Mouse (Mus musculus) stomach, postnatal 0 days (tissue): ENCODE results near the gene Ncmap. TPM values are rescaled to one million over a fixed set of nuclear protein-coding genes. Genes with fewer than 3 reads are reported as not detected.

Experiments
- ATAC-seq: fragments of 200-750 bp; cut with Nextera tagmentation; 2 replicates; pipeline ENCODE4 v1.8.0; 2017; ENCODE audit not compliant: low FRiP score, low TSS enrichment
- DNase-seq: peaks from one replicate; pipeline ENCODE4 v3.0.0-alpha.2; 2016; ENCODE audit warnings: low spot score
- H3K27ac ChIP-seq: fragments of 300-500 bp; sonication (generic); replicated peaks from 2 replicates; pipeline ENCODE4 v1.5.1; 2014; ENCODE audit warnings: mild to moderate bottlenecking, control low read depth
- H3K27me3 ChIP-seq: fragments of 300-500 bp; sonication (generic); 2 replicates; pipeline ENCODE4 v1.6.1; 2014; ENCODE audit warnings: low read length; ENCODE audit not compliant: control insufficient read depth, insufficient read depth
- H3K36me3 ChIP-seq: fragments of 300-500 bp; sonication (generic); 2 replicates; pipeline ENCODE4 v1.6.1; 2014; ENCODE audit warnings: low read length, mixed read lengths; ENCODE audit not compliant: control insufficient read depth, insufficient read depth
- H3K4me1 ChIP-seq: fragments of 300-500 bp; sonication (generic); replicated peaks from 2 replicates; pipeline ENCODE4 v1.6.1; 2014; ENCODE audit warnings: antibody characterized with exemption; ENCODE audit not compliant: control insufficient read depth, insufficient read depth
- H3K4me2 ChIP-seq: fragments of 300-500 bp; sonication (generic); replicated peaks from 2 replicates; pipeline ENCODE4 v1.6.1; 2014; ENCODE audit warnings: low read depth, mild to moderate bottlenecking, control low read depth, moderate library complexity
- H3K4me3 ChIP-seq: fragments of 300-500 bp; sonication (generic); 2 replicates; pipeline ENCODE4 v1.5.1; 2014; ENCODE audit warnings: low read depth, low read length, control low read depth
- H3K9ac ChIP-seq: fragments of 300-500 bp; sonication (generic); 2 replicates; pipeline ENCODE4 v1.6.1; 2014; ENCODE audit warnings: mild to moderate bottlenecking, low read length, control low read depth, mixed read lengths
- H3K9me3 ChIP-seq: fragments of 300-500 bp; sonication (generic); 2 replicates; pipeline ENCODE4 v1.6.1; 2016; ENCODE audit warnings: low read length; ENCODE audit not compliant: control insufficient read depth
- CTCF ChIP-seq: IDR thresholded peaks from 2 replicates; pipeline ENCODE4 v1.5.1; 2016; ENCODE audit warnings: antibody characterized with exemption, low read depth, mild to moderate bottlenecking, moderate library complexity
- EP300 ChIP-seq: optimal IDR thresholded peaks from 2 replicates; pipeline ENCODE3; 2016; ENCODE audit warnings: antibody characterized with exemption
- WGBS: fragments of 180-500 bp; shearing (Covaris S2); extraction: QIAGEN DNeasy Blood & Tissue Kit; methylation state at CpG from one replicate; pipeline ENCODE4 v1.1.7; 2014; 5-methylcytosine and 5-hydroxymethylcytosine counted together
- polyA plus RNA-seq: library from polyadenylated mRNA; unstranded; fragments of >200 nt; fragmentation: Nextera tagmentation; extraction: Ambion mirVana; gene quantifications from 2 replicates; pipeline ENCODE4 v1.2.1, GENCODE M21; 2015

Ncmap gene
- polyA plus RNA-seq, 1 experiment from 2014 or later: 39.8 TPM

- H3K9ac ChIP-seq: no peak overlapping the region
- 54% methylated on average over 6 of the region's 6 CpGs for WGBS
- no peak for TF ChIP-seq CTCF
- TF ChIP-seq EP300: no peak
- H3K4me2 ChIP-seq: no peak overlapping the region
- no peaks in the 10 kb centered on the region for H3K36me3 ChIP-seq
- no peak for ATAC-seq
- H3K4me3 ChIP-seq: no peak overlapping the region
- H3K9me3 ChIP-seq: no peaks in the 10 kb centered on the region
- H3K27ac ChIP-seq: no peak overlapping the region
- H3K4me1 ChIP-seq: no peaks in the 10 kb centered on the region
- DNase-seq: no peak
- H3K27me3 ChIP-seq: no peaks in the 10 kb centered on the region
These were observed 7.0 kb downstream of the Ncmap start for GRCm38 (mm10) chr4:135391014-135391413.

GRCm38 (mm10) chr4:135385614-135386013 is 12.4 kb downstream of the Ncmap start:
- ATAC-seq (peak; percentile 63), DNase-seq (peak; percentile 81)
- Histone ChIP-seq H3K36me3 (no peaks in the 10 kb centered on the region), H3K27ac (no peak overlapping the region), H3K4me1 (no peaks in the 10 kb centered on the region), H3K4me2 (no peak overlapping the region), H3K9ac (no peak overlapping the region; the same call in 1 of the 2 replicates), H3K9me3 (no peaks in the 10 kb centered on the region), H3K27me3 (no peaks in the 10 kb centered on the region), H3K4me3 (no peak overlapping the region)
- whole genome bisulfite sequencing: 35% methylated on average over 10 of the region's 10 CpGs
- no peak for TF ChIP-seq CTCF
- TF ChIP-seq EP300: no peak

- Histone ChIP-seq H3K4me2 (no peak overlapping the region), H3K36me3 (no peaks in the 10 kb centered on the region), H3K9ac (no peak overlapping the region), H3K27ac (no peak overlapping the region), H3K27me3 (no peaks in the 10 kb centered on the region), H3K4me3 (no peak overlapping the region), H3K9me3 (no peaks in the 10 kb centered on the region), H3K4me1 (no peaks in the 10 kb centered on the region)
- DNase-seq: peak; percentile 81
- no peak for ATAC-seq
- TF ChIP-seq CTCF (peak; percentile 99), EP300 (no peak)
- WGBS: 4% methylated on average over 14 of the region's 14 CpGs
These were observed 15.7 kb downstream of the Ncmap start for GRCm38 (mm10) chr4:135382316-135382715.

GRCm38 (mm10) chr4:135381355-135381754 is 16.7 kb downstream of the Ncmap start:
- no peak overlapping the region for H3K27ac ChIP-seq
- H3K36me3 ChIP-seq: no peaks in the 10 kb centered on the region
- H3K9ac ChIP-seq: no peak overlapping the region
- ATAC-seq (no peak), DNase-seq (no peak)
- no peak overlapping the region for H3K4me3 ChIP-seq
- TF ChIP-seq EP300 (no peak), CTCF (no peak)
- H3K4me2 ChIP-seq: no peak overlapping the region
- no peaks in the 10 kb centered on the region for H3K9me3 ChIP-seq
- no peaks in the 10 kb centered on the region for H3K4me1 ChIP-seq
- no peaks in the 10 kb centered on the region for H3K27me3 ChIP-seq
- 53% methylated on average over 8 of the region's 8 CpGs for WGBS

- ATAC-seq: no peak
- no peak for TF ChIP-seq CTCF
These were observed 20.8 kb downstream of the Ncmap start for GRCm38 (mm10) chr4:135377241-135377640.

GRCm38 (mm10) chr4:135375444-135375843 is 22.6 kb downstream of the Ncmap start:
- Histone ChIP-seq H3K9ac (no peak overlapping the region), H3K27ac (no peak overlapping the region), H3K4me1 (no peaks in the 10 kb centered on the region), H3K4me2 (no peak overlapping the region), H3K27me3 (no peaks in the 10 kb centered on the region), H3K36me3 (no peaks in the 10 kb centered on the region), H3K9me3 (no peaks in the 10 kb centered on the region), H3K4me3 (no peak overlapping the region)
- 70% methylated on average over 3 of the region's 3 CpGs for WGBS
- DNase-seq: no peak
- TF ChIP-seq EP300 (no peak), CTCF (peak; percentile 59)
- ATAC-seq: no peak

More at GRCm38 (mm10) chr4:135377241-135377640, 20.8 kb downstream of the Ncmap start:
- no peak for DNase-seq
- H3K4me2 ChIP-seq: no peak overlapping the region
- no peaks in the 10 kb centered on the region for H3K9me3 ChIP-seq
- no peaks in the 10 kb centered on the region for H3K36me3 ChIP-seq
- no peak overlapping the region for H3K27ac ChIP-seq
- no peak overlapping the region for H3K9ac ChIP-seq
- H3K4me3 ChIP-seq: no peak overlapping the region
- WGBS: 76% methylated on average over 11 of the region's 11 CpGs
- no peaks in the 10 kb centered on the region for H3K4me1 ChIP-seq
- no peaks in the 10 kb centered on the region for H3K27me3 ChIP-seq
